Mouse (Mus musculus): ENCODE data around the gene Trpc6.

- TF ChIP-seq POLR2A (IDR thresholded peaks at IDR 0.05; ENCODE audit: low read depth, low read length), result no peak
- no peak for TF ChIP-seq CTCF (IDR thresholded peaks at IDR 0.05; ENCODE audit: extremely low read depth, insufficient read depth, insufficient read length, insufficient replicate concordance)
Measured at GRCm38 (mm10) chr9:8520911-8521310, 23.0 kb upstream of the Trpc6 start.
